Mouse (Mus musculus) embryonic facial prominence, embryonic 10.5 days (tissue): ENCODE results near the gene Hnrnpl. TPM values are rescaled to one million over a fixed set of nuclear protein-coding genes. Genes with fewer than 3 reads are reported as not detected.

ENCODE experiments used
- DNase-seq: peaks from one replicate; pipeline ENCODE4 v3.0.0-alpha.2; 2017; ENCODE audit warnings: low spot score
- H3K27ac ChIP-seq: fragments of 300-500 bp; sonication (generic); replicated peaks from 2 replicates; pipeline ENCODE4 v1.5.1; 2016; ENCODE audit warnings: mild to moderate bottlenecking
- H3K27me3 ChIP-seq: fragments of 300-500 bp; sonication (generic); replicated peaks from 2 replicates; pipeline ENCODE4 v1.6.1; 2016; ENCODE audit warnings: low read depth, mild to moderate bottlenecking; ENCODE audit not compliant: poor library complexity, severe bottlenecking
- H3K36me3 ChIP-seq: fragments of 300-500 bp; sonication (generic); replicated peaks from 2 replicates; pipeline ENCODE4 v1.6.1; 2016; ENCODE audit warnings: mild to moderate bottlenecking, moderate library complexity
- H3K4me1 ChIP-seq: fragments of 300-500 bp; sonication (generic); 2 replicates; pipeline ENCODE4 v1.6.1; 2016
- H3K4me3 ChIP-seq: fragments of 300-500 bp; sonication (generic); 2 replicates; pipeline ENCODE4 v1.5.1; 2016; ENCODE audit warnings: mild to moderate bottlenecking, moderate library complexity
- H3K9me3 ChIP-seq: fragments of 300-500 bp; sonication (generic); 2 replicates; pipeline ENCODE4 v1.6.1; 2016; ENCODE audit warnings: mild to moderate bottlenecking
- WGBS: fragments of 180-500 bp; shearing (Covaris S2); methylation state at CpG from one replicate; pipeline ENCODE4 v1.1.7; 2016; 5-methylcytosine and 5-hydroxymethylcytosine counted together
- polyA plus RNA-seq: library from polyadenylated mRNA; unstranded; fragments of >200 nt; fragmentation: Nextera tagmentation; extraction: Ambion mirVana; gene quantifications from 2 replicates; pipeline ENCODE4 v1.2.1, GENCODE M21; 2016

Hnrnpl gene
- polyA plus RNA-seq, 1 experiment from 2014 or later: 325 TPM

DNA sequence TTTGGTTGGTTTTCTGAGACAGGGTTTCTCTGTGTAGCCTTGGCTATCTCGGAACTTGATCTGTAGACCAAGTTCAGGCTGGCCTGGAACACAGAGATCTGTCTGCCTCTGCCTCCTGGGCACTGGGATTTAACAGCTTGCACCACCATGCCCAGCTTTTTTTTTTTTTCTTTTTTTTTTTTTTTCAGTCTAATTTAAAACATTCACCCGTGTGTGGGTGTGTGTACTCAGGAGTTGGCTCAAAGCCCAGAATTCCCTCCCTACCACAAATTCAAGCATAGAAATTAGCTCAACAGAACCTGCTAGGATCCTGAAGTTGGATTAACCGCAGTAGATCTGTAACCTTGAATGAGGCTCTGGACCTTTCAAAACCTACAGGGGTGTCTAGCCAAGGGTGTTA, 19.0 kb downstream of the Hnrnpl start:
- Histone ChIP-seq H3K4me3 (no peak overlapping the region), H3K27me3 (no peaks in the 10 kb centered on the region), H3K9me3 (0 out of 2 replicates have a peak, but pooled peaks cover 4% of the 10 kb centered on the region), H3K36me3 (peaks cover 46% of the 10 kb centered on the region), H3K4me1 (peaks cover 15% of the 10 kb centered on the region), H3K27ac (no peak overlapping the region)
- WGBS: 90% methylated on average over 3 of the region's 3 CpGs
- DNase-seq: no peak

DNA sequence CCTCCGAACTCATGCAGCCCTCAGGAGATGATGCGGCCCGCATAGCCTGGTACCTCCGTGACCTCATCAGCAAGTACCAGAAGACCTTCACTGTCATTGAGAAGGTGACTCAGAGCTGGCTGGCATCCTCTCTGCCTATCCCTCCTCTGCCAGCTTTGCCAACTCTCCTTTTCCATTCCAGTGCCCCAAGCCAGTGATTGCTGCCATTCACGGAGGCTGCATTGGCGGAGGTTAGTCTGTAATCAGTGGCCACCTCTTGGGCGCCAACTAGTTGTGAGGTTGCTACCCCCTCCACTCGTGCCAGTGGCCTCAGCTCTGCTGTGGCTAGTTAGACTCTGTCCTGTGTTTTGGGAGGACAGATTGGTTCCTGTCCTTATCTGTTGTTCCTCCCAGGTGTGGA, 21.5 kb downstream of the Hnrnpl start:
- no peaks in the 10 kb centered on the region for H3K27me3 ChIP-seq
- peaks cover 11% of the 10 kb centered on the region for H3K4me1 ChIP-seq
- DNase-seq: no peak
- 90% methylated on average over 8 of the region's 8 CpGs for WGBS
- 0 out of 2 replicates have a peak, but pooled peaks cover 4% of the 10 kb centered on the region for H3K9me3 ChIP-seq
- no peak overlapping the region for H3K4me3 ChIP-seq
- H3K27ac ChIP-seq: no peak overlapping the region
- H3K36me3 ChIP-seq: peaks cover 32% of the 10 kb centered on the region

DNA sequence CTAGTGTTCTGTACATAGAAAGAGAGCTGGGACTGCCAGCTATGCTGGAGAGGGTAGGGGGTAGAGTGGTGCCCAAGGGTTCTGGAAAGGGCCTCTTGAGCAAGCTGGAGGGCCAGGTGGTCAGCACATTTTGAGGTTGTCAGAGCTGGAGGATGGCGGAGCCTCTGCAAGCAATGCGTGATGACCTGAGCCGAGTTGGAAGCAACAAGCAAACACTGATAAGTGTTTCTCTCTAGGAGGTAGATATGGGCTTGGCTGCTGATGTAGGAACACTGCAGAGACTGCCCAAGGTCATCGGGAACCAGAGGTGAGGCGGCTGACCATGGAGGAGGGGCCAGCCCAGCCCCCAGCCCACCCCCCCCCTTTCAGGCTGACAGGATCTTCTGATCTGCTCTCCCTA, 22.6 kb downstream of the Hnrnpl start:
- Histone ChIP-seq H3K27ac (no peak overlapping the region), H3K36me3 (peaks cover 32% of the 10 kb centered on the region), H3K27me3 (no peaks in the 10 kb centered on the region), H3K4me1 (peaks cover 5% of the 10 kb centered on the region), H3K4me3 (no peak overlapping the region), H3K9me3 (0 out of 2 replicates have a peak, but pooled peaks cover 4% of the 10 kb centered on the region)
- no peak for DNase-seq
- 93% methylated on average over 5 of the region's 5 CpGs for WGBS

DNA sequence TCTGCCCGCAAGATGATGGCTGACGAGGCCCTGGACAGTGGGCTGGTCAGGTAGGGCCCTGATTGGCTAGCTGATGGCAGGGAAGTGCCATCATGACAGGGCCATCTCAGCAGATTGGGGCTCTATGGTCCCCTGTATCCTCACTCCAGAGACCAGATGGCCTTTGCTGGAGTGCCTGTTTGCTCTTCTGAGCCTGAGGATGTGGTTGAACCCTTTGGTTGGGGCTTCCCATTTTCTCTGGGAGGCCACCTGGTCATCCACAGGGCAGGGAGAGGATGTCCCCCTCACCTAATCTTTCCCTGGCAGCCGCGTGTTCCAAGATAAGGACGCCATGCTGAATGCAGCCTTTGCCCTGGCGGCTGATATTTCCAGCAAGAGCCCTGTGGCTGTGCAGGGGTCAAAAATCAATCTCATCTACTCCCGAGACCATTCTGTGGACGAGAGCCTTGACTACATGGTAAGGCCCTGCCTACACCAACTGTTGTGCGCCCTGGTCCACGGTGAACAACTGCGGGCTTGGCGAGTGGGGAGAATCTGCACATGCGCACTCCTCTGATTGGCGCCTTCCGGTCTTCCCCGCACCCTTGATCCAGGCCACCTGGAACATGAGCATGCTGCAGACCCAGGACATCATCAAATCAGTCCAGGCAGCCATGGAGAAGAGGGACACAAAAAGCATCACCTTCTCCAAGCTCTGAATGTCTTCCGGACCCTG, 23.2 kb downstream of the Hnrnpl start:
- Histone ChIP-seq H3K27me3 (no peaks in the 10 kb centered on the region), H3K9me3 (0 out of 2 replicates have a peak, but pooled peaks cover 4% of the 10 kb centered on the region), H3K4me1 (no peaks in the 10 kb centered on the region), H3K4me3 (no peak overlapping the region), H3K36me3 (peaks cover 32% of the 10 kb centered on the region), H3K27ac (no peak overlapping the region)
- 92% methylated on average over 17 of the region's 17 CpGs for WGBS
- no peak for DNase-seq

DNA sequence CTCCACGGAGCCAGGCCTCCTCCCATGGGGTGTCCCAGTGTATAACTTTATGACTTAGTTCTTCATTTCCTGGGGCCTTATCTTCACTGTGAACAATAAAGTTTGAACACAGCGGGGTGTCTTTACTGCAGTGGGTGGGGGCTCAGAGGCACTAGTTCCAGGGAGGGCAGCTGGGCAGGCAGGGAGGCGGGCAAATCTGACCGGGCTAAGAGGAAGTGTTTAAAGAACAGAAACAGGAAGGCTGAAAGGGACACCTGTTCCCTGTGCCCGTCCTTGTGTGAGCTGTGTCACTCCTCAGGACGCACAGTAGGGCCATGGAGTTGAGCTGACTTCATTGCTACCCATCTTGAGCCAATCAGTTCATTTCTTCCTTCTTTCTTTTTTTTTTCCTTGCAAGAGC, 23.8 kb downstream of the Hnrnpl start:
- peaks cover 32% of the 10 kb centered on the region for H3K36me3 ChIP-seq
- DNase-seq: no peak
- no peak overlapping the region for H3K4me3 ChIP-seq
- 0 out of 2 replicates have a peak, but pooled peaks cover 4% of the 10 kb centered on the region for H3K9me3 ChIP-seq
- H3K27me3 ChIP-seq: no peaks in the 10 kb centered on the region
- no peak overlapping the region for H3K27ac ChIP-seq
- no peaks in the 10 kb centered on the region for H3K4me1 ChIP-seq
- WGBS: 74% methylated on average over 6 of the region's 6 CpGs

DNA sequence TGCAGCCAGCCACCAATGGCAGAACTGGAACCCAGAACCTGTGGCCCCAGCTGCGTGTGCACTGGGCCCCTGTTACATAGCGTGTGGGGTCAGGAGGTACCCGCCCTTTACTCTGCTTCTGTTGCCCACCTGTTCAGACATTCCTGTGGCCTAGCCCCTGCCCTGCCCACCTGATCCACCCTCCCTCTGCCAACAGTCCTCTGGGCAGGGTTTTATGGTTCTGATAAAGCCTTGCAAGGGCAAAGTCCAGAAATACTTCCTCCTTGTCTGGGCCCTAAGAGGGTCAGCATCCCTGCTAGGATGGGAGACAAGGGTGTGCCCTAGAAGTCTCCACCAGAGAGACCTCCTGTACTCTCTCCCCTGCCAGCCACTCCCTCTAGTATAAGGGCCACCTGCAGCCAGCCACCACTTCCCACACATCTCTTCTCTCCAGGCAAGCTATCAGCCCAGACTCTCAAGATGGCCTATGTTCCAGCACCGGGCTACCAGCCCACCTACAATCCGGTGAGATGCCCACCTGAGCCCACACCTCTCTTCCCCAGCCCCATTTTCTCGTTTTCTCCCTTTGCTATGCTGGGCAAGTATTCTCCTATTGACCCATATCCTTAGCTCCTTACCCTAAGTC, 25.5 kb downstream of the Hnrnpl start, which contains the start of gene Lgals4:
Gene Lgals4, plus strand, starts transcription at position 132 of the 625 bp plus-strand sequence.
- Histone ChIP-seq H3K27me3 (no peaks in the 10 kb centered on the region), H3K4me3 (no peak within 1 kb of the TSS), H3K36me3 (peaks cover 30% of the 10 kb centered on the region), H3K9me3 (0 out of 2 replicates have a peak, but pooled peaks cover 4% of the 10 kb centered on the region), H3K4me1 (no peaks in the 10 kb centered on the region), H3K27ac (no peak within 1 kb of the TSS)
- DNase-seq: no peak
- 80% methylated on average over 6 of the region's 6 CpGs for WGBS

DNA sequence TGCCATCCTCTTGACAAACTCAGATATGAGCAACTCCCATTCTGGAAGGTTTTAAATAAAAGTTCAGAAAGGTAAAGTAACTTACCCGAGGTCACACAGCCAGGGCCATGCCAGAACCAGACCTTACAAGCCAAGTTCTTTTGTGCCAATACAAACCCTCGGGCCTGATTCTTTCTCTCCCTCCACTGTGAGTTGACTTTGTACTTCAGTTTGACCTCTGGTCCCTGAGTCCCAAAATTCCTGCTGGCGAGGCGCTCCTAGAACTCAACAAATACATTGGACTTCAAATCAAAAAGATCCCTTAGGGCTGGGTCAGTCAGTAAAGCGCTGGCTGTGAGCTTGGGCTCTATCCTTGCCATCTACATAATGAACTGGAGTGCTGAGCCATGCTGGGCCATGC, 28.6 kb downstream of the Hnrnpl start:
- H3K4me1 ChIP-seq: no peaks in the 10 kb centered on the region

DNA sequence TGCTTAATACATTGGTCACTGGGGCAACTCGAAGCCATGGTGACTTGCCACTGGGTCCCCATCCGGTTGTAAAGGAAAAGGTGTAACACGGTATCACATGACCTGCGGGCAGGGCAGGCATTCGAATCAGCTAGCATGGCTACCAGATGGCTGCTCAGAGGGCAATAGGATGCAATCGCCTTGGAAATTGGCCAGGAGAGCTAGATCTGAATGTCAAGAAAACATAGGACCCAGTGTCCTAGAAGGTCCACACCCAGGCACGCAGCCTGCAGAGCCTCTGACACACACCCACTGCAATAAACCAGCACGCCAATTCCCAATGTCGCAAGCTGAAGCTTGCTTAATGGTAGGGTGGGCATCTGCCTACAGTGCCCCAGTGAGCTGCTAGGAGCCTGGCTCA, 30.0 kb downstream of the Hnrnpl start:
- WGBS: 85% methylated on average over 9 of the region's 9 CpGs
- H3K36me3 ChIP-seq: no peaks in the 10 kb centered on the region
- no peak overlapping the region for H3K4me3 ChIP-seq
- no peak for DNase-seq
- no peaks in the 10 kb centered on the region for H3K27me3 ChIP-seq
- H3K4me1 ChIP-seq: no peaks in the 10 kb centered on the region
- H3K27ac ChIP-seq: no peak overlapping the region
- H3K9me3 ChIP-seq: no peaks in the 10 kb centered on the region

More for the DNA sequence above, 28.6 kb downstream of the Hnrnpl start:
- H3K27ac ChIP-seq: no peak overlapping the region
- no peaks in the 10 kb centered on the region for H3K9me3 ChIP-seq
- 84% methylated on average over 5 of the region's 5 CpGs for WGBS
- peaks cover 4% of the 10 kb centered on the region for H3K36me3 ChIP-seq
- H3K27me3 ChIP-seq: no peaks in the 10 kb centered on the region
- no peak for DNase-seq
- H3K4me3 ChIP-seq: no peak overlapping the region

DNA sequence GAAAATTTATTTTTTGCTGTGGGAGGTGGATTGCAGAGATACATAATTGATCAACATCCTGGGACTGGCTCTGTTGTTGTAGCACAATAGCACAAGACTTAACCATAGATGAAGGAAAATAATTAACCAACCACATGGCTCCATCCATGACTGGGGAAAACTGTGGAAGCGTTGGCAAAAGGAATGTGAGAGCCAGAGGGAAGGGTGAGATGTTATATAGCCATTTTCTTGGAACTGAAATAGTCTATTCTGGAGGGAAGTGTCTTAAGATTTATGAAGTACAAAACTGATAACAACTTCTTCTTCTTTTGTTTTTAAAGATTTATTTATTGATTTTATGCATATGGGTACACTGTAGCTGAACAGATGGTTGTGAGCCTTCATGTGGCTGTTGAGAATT, 38.9 kb downstream of the Hnrnpl start:
- Histone ChIP-seq H3K27ac (no peak overlapping the region), H3K4me1 (peaks cover 10% of the 10 kb centered on the region), H3K9me3 (0 out of 2 replicates have a peak, but pooled peaks cover 3% of the 10 kb centered on the region), H3K36me3 (no peaks in the 10 kb centered on the region), H3K27me3 (no peaks in the 10 kb centered on the region), H3K4me3 (no peak overlapping the region)
- DNase-seq: no peak
- WGBS: 89% methylated on average over 1 of the region's 1 CpGs

DNA sequence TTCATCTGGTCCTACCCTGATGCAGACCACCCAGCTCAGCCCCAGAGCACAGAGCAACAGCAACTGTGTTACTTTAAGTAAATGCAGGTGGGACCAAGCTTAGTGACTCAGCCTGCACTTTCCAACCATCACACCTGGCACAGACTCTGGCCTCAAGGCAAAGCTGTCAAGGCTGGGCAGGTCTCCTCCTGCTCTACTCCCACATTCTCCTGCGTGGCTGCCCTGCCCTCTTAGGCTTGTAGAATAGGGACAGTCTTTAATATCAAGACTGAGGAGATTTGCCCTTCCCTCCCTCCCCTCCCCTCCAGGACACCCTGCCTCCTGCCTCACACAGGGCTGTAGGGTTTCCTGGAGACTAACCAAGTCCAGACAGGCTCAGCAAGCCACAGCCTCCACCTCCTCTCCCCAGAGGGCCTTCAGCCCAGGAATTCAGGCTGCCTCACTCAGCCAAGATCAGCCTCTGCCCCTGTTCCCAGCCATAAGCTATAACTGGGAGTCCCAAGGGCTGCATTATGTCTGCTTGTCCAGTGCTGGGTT, 41.4 kb downstream of the Hnrnpl start:
- no peaks in the 10 kb centered on the region for H3K36me3 ChIP-seq
- WGBS: 42% methylated on average over 1 of the region's 1 CpGs
- H3K27me3 ChIP-seq: no peaks in the 10 kb centered on the region
- H3K4me1 ChIP-seq: peaks cover 10% of the 10 kb centered on the region
- 0 out of 2 replicates have a peak, but pooled peaks cover 7% of the 10 kb centered on the region for H3K9me3 ChIP-seq
- peak; percentile 52 for DNase-seq
- H3K4me3 ChIP-seq: no peak overlapping the region
- peak overlapping the region; percentile 60 for H3K27ac ChIP-seq

DNA sequence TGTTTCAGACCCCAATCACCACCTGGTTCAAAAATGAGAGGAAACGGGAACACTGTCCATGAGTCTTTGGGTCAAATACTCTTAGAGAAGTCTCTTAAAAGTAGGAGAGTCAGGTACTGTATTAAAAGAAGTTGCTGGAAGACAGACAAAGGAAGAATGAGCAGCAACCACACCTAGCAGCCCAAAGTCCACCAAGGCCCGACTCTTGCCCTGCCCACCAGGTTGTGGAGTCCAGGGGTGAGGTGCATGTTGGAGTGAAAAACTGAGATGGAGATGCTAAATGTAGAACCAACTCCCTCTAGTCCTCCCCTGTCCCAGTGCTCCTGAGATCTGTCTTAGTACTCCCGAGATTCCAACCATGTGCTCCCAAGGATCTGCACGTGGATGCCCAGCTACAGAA, 42.3 kb downstream of the Hnrnpl start:
- Histone ChIP-seq H3K27ac (no peak overlapping the region), H3K9me3 (0 out of 2 replicates have a peak, but pooled peaks cover 7% of the 10 kb centered on the region), H3K4me3 (no peak overlapping the region), H3K27me3 (no peaks in the 10 kb centered on the region), H3K36me3 (no peaks in the 10 kb centered on the region), H3K4me1 (peaks cover 10% of the 10 kb centered on the region)
- no peak for DNase-seq
- 89% methylated on average over 4 of the region's 4 CpGs for WGBS

DNA sequence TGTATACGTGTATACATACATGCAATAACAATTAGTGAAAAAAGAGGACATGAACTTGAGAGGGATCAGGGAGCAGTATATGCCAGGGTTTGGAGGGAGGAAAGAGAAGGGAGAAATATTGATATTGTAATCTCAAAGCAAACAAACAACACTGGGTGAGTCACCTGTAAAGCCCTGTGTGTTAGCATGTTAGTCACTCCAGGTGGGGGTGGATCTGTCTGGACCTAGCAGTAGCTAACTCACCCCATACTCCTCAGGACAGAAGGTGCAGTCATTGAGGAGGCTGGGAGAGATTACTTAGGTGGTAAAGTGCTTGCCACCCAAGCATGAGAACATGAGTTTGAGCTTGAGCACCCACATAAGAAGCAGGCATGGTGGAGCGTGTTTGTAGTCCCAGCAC, 51.6 kb downstream of the Hnrnpl start:
- DNase-seq: no peak
- no peak overlapping the region for H3K4me3 ChIP-seq
- WGBS: 89% methylated on average over 2 of the region's 2 CpGs
- H3K36me3 ChIP-seq: no peaks in the 10 kb centered on the region
- H3K9me3 ChIP-seq: no peaks in the 10 kb centered on the region
- no peaks in the 10 kb centered on the region; the same call in 1 of the 2 replicates for H3K27me3 ChIP-seq
- H3K27ac ChIP-seq: no peak overlapping the region
- H3K4me1 ChIP-seq: peaks cover 12% of the 10 kb centered on the region
